Mouse (Mus musculus) ovary, postnatal 36 days (tissue): Measurements from ENCODE around the gene Trpv5.

Experiments
- DNase-seq: peaks from one replicate; pipeline ENCODE4 v3.0.0; 2022; ENCODE audit warnings: low spot score, mixed read lengths

Trpv5 gene

DNA sequence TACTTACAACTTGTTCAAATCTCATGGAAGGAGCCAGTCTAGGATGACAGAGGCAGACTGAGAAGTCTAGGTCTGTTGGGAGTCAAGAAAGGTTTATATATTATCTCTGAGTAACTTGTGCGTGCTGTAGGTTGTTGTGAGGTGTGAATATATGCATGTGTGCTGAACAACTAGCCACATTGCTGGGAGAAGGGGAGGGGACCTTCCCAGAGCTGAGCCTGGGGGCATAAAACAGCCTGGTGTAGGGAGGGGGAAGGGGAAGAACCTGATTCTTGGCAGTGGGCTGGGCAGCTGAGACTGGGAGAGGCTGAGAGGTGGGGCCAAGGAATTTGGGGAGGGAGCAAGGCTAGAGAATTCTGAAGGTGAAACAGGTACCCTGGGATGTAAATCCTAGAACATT, at the start of gene Trpv5:
Trpv5 (minus strand) TSS at position 101 of the 400 bp plus-strand sequence.
- DNase-seq = no peak

DNA sequence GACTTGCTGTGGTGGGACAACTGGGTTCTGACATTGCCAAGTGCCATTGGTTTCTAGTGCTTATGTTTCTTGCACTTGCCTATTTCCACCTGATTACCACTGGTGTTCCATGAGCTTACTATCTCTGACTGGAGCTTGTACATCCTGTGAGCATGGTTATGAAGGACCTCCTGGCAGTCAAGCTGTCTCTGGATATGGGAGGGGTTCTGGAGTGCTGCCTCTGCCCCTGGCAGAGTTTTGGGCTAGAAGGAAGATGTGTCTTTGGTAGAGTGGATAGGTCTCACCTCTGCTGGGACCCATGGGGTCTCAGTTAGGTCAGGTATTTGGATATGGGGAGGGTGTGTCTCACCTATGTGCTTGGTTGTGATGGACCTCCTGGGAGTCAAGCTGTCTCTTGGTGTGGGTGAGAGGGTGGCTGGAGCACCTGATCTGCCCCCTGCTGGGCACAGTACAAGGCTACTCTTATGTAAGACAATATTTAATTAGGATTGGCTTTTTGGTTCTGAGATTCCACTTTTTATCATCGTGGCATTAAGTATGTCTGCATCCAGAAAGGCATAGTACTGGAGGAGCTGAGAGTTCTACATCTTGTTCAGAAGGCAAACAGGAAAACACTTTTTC, 47.5 kb upstream of the Trpv5 start:
- DNase-seq = peak; percentile 7

- no peak for DNase-seq
These were observed 40.9 kb upstream of the Trpv5 start for GRCm38 (mm10) chr6:41721430-41721829.

DNA sequence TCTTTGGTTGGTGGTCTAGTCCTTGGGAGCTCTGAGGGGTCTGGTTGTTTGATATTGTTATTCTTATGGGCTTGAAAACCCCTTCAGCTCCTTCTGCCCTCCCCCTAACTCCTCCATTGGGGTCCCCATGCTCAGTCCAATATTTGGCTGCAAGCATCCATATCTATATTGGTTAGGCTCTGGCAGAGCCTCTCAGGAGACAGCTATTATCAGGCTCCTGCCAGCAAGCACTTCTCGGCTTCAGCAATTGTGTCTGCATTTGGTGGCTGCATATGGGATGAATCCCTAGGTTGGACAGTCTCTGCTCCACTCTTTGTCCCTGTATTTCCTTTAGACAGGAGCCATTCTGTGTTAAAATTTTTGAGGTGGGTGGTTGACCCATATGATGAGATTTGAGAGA, 29.7 kb upstream of the Trpv5 start:
- no peak for DNase-seq

DNA sequence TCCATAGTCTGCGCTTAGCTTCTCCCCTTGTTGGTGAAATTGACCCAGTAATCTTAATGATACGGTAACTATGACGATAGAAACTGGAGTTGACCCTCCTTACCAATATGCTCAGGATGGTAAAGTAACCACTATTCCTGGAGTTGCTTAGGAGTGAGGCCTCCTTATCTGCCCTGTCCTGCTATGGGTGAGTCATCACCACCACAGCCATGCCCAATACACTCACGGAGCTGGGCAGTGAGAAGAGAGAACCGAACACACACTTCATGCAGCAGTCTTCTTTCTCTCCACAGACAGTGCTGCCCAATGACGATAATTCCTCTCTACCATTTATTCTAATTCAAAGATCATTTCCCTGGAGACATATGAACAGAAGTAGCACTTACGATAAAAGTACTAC, 25.7 kb upstream of the Trpv5 start:
- no peak for DNase-seq

GRCm38 (mm10) chr6:41704123-41704522, 23.6 kb upstream of the Trpv5 start, which contains the start of gene Kel:
TSS of gene Kel (minus strand) at chr6:41704339.
- no peak for DNase-seq

DNA sequence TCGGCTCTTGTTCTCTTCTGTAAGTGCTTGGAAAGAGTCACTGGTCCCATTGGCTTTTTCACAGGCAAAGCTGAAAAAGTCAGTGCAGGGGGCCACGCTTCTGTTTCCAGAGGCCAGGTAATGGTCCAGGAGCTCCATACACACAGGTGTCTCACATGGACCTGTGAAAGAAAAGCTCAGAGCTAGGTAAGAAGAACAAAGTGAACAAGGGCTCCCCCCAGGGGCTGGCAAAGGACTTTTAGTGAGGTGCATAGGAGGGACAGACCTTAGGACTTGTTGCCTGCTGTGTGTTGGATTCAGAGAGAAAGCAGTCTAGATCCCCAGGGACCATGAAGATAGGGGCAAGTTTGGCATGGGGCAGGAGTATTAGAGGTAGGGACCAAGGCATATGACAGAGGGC, 22.4 kb upstream of the Trpv5 start:
- DNase-seq = no peak

GRCm38 (mm10) chr6:41701245-41701644, 20.7 kb upstream of the Trpv5 start:
- DNase-seq = no peak

DNA sequence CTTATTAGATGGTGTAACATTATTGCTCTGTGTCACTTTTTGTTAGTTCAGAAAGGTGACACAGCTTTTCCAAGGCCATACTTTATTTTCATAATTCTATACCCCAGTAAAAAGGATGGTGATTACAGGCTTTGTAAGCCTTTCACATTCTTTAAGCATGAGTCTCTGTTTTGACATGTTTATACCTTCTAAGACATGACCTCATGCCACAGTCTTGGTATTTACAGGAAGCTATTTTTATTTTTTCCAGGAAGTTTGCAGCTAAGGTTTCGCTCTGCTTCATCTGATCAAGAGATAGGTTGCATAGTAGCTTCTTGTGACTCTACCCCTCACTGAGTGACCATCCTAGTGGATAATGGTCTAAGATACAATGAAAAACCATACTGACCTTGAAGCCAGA, 13.8 kb upstream of the Trpv5 start:
- DNase-seq = no peak

DNA sequence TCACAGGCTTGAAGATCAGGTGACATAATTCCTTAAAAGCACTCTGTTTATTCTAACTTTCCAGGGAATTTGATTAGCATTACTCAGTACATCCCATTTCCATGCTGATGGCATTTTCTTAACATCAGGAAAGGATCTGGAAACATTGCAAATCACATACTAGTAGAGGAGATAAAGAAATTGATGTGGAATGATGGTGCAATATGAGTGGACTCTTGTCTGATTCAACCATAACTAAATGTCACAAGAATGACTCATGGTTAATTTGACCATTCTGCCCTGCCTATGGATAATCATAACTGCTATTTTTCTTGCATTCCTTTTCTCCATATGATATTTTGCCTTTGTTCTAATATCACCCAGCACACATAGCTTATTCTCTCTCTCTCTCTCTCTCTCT, 11.6 kb upstream of the Trpv5 start:
- DNase-seq = no peak

- DNase-seq = no peak
These were observed 5.0 kb upstream of the Trpv5 start for GRCm38 (mm10) chr6:41685596-41685995.

GRCm38 (mm10) chr6:41684911-41685310, 4.3 kb upstream of the Trpv5 start:
- DNase-seq = no peak

DNA sequence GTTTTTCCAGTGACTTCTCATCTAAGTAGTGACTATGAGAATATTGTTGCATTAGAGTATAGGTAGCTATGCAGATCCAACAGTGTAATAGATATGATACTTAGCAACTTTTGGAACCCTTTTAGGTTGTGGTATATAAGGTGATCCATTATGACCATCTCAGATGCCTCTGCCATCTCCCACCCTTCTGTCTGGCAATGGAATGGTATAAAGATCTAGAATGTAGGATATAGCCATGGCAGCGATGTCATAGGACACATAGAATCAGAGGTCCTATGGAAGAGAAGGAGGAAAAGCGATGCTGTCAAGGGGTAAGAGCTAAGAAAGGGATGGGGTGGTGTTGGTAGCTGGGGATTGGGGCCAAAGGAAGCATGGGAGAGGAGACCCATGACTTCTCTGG, 3.6 kb upstream of the Trpv5 start, which contains the start of gene Llcfc1:
Llcfc1 (plus strand) TSS at position 301 of the 400 bp plus-strand sequence.
- DNase-seq = no peak

- DNase-seq = no peak
These were observed 1.1 kb upstream of the Trpv5 start for GRCm38 (mm10) chr6:41681656-41682055.

- no peak for DNase-seq
These were observed 4.0 kb downstream of the Trpv5 start for GRCm38 (mm10) chr6:41676530-41676929.

- DNase-seq = no peak
These were observed 18.2 kb downstream of the Trpv5 start for GRCm38 (mm10) chr6:41662320-41662719.

- DNase-seq = no peak
These were observed 22.1 kb downstream of the Trpv5 start for GRCm38 (mm10) chr6:41658487-41658886.

DNA sequence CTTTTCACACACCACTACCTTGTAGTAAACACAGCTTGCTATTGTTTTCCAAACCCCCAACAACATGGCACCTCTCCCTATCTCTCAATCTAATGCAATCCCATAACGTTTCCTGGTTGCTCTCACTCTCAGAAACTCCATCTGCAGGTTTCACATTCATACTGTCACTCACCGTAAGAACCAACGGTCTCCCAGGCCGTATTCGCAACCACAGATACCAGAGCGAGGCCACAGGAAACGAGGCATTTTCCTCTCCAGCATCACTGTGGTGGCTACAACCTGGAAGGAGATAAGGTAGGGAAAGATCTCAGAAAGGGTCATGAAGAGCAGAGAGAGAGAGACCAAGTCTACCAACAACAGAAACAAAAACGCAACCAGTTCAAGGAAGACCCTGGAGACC, 25.9 kb downstream of the Trpv5 start:
- no peak for DNase-seq

DNA sequence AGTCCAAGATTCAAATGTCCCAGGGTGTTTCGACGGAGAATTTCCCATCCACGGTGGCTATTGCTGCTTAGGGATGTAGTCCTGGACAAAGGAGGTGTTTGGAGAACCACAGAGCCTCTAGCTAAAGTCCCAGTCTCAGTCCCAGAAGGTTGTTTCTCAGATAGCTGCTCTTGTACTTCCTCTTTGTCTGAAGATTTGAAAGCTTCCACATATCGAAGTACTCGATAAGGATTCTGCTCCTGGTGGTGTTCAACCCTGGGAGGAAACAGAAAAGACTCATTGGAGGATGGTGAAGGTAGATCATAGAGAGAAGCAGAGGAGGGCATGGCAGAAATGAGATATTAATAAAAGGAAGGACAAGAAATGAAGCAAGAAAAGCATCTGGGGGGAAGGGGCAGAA, 27.4 kb downstream of the Trpv5 start:
- no peak for DNase-seq

DNA sequence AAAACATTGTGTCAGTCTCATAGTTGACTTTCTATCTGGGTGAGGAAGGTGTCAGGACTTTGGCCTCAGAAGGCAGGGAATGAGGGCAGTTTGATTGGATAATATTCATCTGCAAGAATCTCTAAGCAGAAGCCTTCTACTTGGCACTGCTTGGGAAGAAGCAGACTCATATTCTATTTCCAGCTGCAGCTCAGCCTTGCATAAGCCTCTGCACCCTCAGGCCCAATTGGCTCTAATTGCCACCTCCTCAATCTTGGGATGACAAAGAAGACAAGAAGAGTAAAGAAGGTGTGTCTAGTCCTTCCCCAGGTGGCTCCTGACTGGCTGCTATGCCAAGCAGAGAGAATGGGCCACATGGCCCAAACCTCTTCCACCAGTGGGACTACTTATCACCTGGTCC, 33.9 kb downstream of the Trpv5 start:
- DNase-seq = no peak

DNA sequence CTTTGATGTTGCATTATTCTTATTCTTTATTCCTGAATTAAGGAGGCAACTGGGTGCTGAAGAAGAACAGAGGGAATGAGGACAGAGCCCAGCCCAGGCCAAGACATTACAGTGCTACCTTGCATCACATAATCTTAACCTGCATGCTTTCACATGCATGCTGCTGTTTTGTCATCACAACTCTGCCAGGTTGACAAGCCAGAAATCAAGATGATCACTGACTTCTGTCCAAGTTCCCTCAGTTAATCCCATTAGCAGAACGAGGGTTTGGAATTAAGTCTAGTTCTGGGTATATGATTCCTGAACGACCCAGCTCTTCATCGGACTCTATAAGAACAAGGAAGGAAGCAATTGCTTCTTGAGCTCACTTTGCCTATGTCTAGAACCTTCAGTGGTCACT, 34.3 kb downstream of the Trpv5 start:
- DNase-seq = no peak

DNA sequence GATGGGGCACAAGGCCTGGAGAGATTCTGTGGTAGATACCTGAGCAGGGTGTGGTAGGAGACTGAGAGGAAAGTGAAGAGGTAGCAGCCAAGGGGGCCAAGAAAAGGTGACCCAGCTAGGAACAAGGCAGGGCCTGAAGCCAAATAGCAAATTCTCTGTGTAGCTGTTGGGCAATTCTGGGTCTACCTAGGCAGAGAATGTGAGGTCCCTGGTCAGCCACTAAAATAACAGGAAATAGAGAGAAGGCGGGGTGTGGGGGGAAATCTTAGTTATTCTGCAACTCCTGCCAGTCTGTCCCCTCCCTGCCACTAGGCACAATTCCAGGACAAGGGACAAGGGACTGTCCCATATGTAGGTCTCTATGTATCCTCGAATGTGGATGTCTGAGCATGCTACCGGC, 37.3 kb downstream of the Trpv5 start:
- no peak for DNase-seq

DNA sequence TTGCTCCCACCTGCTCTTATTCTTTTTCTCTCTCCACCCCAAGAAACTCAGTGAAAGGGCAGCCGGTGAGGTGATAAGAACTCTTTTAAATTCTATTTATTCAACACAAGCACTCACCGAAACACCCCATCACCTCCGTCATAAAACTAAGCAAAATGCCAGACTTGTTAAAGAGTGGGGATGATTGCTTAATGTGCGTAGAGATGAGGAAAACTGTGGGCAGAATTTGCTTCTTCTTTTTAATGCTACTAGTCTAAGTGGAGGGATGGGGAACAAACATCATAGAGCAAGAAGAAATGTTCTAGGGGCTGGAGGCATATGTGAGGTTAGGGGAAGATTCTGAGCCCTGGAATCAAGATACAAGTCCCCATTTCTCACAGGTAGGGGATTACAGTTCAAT, 37.8 kb downstream of the Trpv5 start:
- DNase-seq = no peak

- no peak for DNase-seq
These were observed 39.2 kb downstream of the Trpv5 start for GRCm38 (mm10) chr6:41641173-41641866.
